Mouse (Mus musculus): ENCODE measurements around the gene Gmfg. TPM values are rescaled to one million over a fixed set of nuclear protein-coding genes. Genes with fewer than 3 reads are reported as not detected.

Gmfg gene
- total RNA-seq (2021): 1 to 10 TPM; 8.0 to 9.5 TPM
- long read RNA-seq, experiment 1, partial matches to known transcripts: 0 of 2 reads
- long read RNA-seq, experiment 1, other reads (novel, unspliced or antisense): 1 of 2 reads
- long read RNA-seq, experiment 2, partial matches to known transcripts: 1 of 4 reads
- long read RNA-seq, experiment 2, other reads (novel, unspliced or antisense): 0 of 4 reads

GRCm38 (mm10) chr7:28436932-28437570 lies at the start of gene Gmfg:
Gene Gmfg (plus strand): TSS chr7:28437447.
- DNase-seq (ENCODE audit: low spot score in 2 of 2): peak; percentile 66 to 75

- DNase-seq (ENCODE audit: low spot score in 2 of 2): no peak
Observed at GRCm38 (mm10) chr7:28390331-28390730, 46.9 kb upstream of the Gmfg start.

- peak; percentile 89 to 91 for DNase-seq (ENCODE audit: low spot score in 2 of 2)
Observed at GRCm38 (mm10) chr7:28392429-28393271, 44.6 kb upstream of the Gmfg start, which contains the start of the genes Med29 and Paf1. Gene Med29 (minus strand): TSS chr7:28392708. Gene Paf1 (plus strand): TSS chr7:28392951.

- no peak for DNase-seq (ENCODE audit: low spot score in 2 of 2)
Observed at GRCm38 (mm10) chr7:28393272-28393951, 43.8 kb upstream of the Gmfg start.

- no peak for DNase-seq (ENCODE audit: low spot score in 2 of 2)
Observed at GRCm38 (mm10) chr7:28395425-28395824, 41.8 kb upstream of the Gmfg start.

- no peak for DNase-seq (ENCODE audit: low spot score in 2 of 2)
Observed at GRCm38 (mm10) chr7:28398000-28398399, 39.2 kb upstream of the Gmfg start.

- DNase-seq (ENCODE audit: low spot score in 2 of 2): no peak
Observed at GRCm38 (mm10) chr7:28398696-28399340, 38.4 kb upstream of the Gmfg start.

- DNase-seq (ENCODE audit: low spot score in 2 of 2): no peak
Observed at GRCm38 (mm10) chr7:28401030-28401429, 36.2 kb upstream of the Gmfg start.

- no peak for DNase-seq (ENCODE audit: low spot score in 2 of 2)
Observed at GRCm38 (mm10) chr7:28401942-28402341, 35.3 kb upstream of the Gmfg start.

GRCm38 (mm10) chr7:28410841-28411475 lies 26.3 kb upstream of the Gmfg start:
- peak in 1 of 2 experiments; percentile 41 for DNase-seq (ENCODE audit: low spot score in 2 of 2)

- no peak for DNase-seq (ENCODE audit: low spot score in 2 of 2)
Observed at GRCm38 (mm10) chr7:28412826-28413225, 24.4 kb upstream of the Gmfg start.

GRCm38 (mm10) chr7:28417368-28417767 lies 19.9 kb upstream of the Gmfg start:
- no peak for DNase-seq (ENCODE audit: low spot score in 2 of 2)

- no peak for DNase-seq (ENCODE audit: low spot score in 2 of 2)
Observed at GRCm38 (mm10) chr7:28418096-28418670, 19.1 kb upstream of the Gmfg start.

- DNase-seq (ENCODE audit: low spot score in 2 of 2): no peak
Observed at GRCm38 (mm10) chr7:28419416-28419815, 17.8 kb upstream of the Gmfg start.

- no peak for DNase-seq (ENCODE audit: low spot score in 2 of 2)
Observed at GRCm38 (mm10) chr7:28423018-28423417, 14.2 kb upstream of the Gmfg start.

- no peak for DNase-seq (ENCODE audit: low spot score in 2 of 2)
Observed at GRCm38 (mm10) chr7:28427738-28428137, 9.5 kb upstream of the Gmfg start.

- no peak for DNase-seq (ENCODE audit: low spot score in 2 of 2)
Observed at GRCm38 (mm10) chr7:28430512-28430911, 6.7 kb upstream of the Gmfg start.

- no peak for DNase-seq (ENCODE audit: low spot score in 2 of 2)
Observed at GRCm38 (mm10) chr7:28432252-28432651, 5.0 kb upstream of the Gmfg start.

- peak; percentile 39 to 40 for DNase-seq (ENCODE audit: low spot score in 2 of 2)
Observed at GRCm38 (mm10) chr7:28435660-28436259, 1.5 kb upstream of the Gmfg start.
